In genomic region chr7:120201231-120201744, GRCm38 (mm10) we compare ENCODE assay signal across 9 mouse cellular contexts. TPM values are rescaled to one million over a fixed set of nuclear protein-coding genes. Genes with fewer than 3 reads are reported as not detected.
A peak's percentile ranks its signal among the peaks of the same experiment; 100 is the strongest.
DNase-seq lines count a peak whose midpoint lies in the region; ATAC-seq and TF ChIP-seq lines count a peak whose summit lies in the region.
"Had no signal": no experiment of that assay in that cellular context is flagged by ENCODE, and none has a peak within 500 bp of the region (broad histone marks: within the 10 kb centered on the region; RNA-seq: fewer than 3 reads in every experiment).

No protein-coding gene starts in this region.

- 1% methylated on average over 13 of the region's 14 CpGs for WGBS in large intestine, adult 2 months
- 2% methylated on average over 14 of the region's 14 CpGs for WGBS in midbrain, embryonic 14.5 days

- peak overlapping the region; percentile 53 to 63; a peak in 3 of 4 replicates for H3K4me3 ChIP-seq in ES-E14 (ENCODE audit: insufficient read depth in 1 of 2, low read depth in 1 of 2, low read length in 2 of 2, poor library complexity in 1 of 2, severe bottlenecking in 1 of 2)
- H3K4me3 ChIP-seq in midbrain, embryonic 14.5 days (replicated peaks; ENCODE audit: low read depth, low read length), result peak overlapping the region; percentile 27

- H3K4me2 ChIP-seq in midbrain, embryonic 14.5 days (ENCODE audit: low read length), result peak overlapping the region; percentile 53

- no peak for TF ChIP-seq POLR2A in brain, embryonic 14.5 days (IDR thresholded peaks at IDR 0.05; ENCODE audit: borderline replicate concordance, extremely low read depth, insufficient read depth, insufficient read length, poor library complexity, severe bottlenecking)

- H3K9ac ChIP-seq in ES-E14 (ENCODE audit: insufficient read depth, low read depth, low read length, poor library complexity, severe bottlenecking), result no peak overlapping the region
- peak overlapping the region; percentile 43; the same call in 1 of the 2 replicates for H3K9ac ChIP-seq in midbrain, embryonic 14.5 days (replicated peaks; ENCODE audit: low read length)
- H3K9ac ChIP-seq: liver, embryonic 14.5 days had no signal

- no peak overlapping the region for H3K27ac ChIP-seq in ES-E14 (ENCODE audit: insufficient read depth, low read depth, low read length, poor library complexity, severe bottlenecking)
- no peak overlapping the region for H3K27ac ChIP-seq in midbrain, embryonic 14.5 days (replicated peaks; ENCODE audit: low read depth, low read length)
- H3K27ac ChIP-seq: liver, embryonic 14.5 days had no signal

- DNase-seq in ES-E14 (ENCODE audit: low read depth, low spot score), result no peak
- peak; percentile 36 for DNase-seq in brain, embryonic 14.5 days (ENCODE audit: low read depth)
- DNase-seq in heart, postnatal 4 days, result peak; percentile 16
- peak; percentile 28 for DNase-seq in large intestine, adult 2 months (ENCODE audit: low read depth, low spot score)
- DNase-seq in midbrain, embryonic 14.5 days, result peak; percentile 26
- no peak for DNase-seq in spleen, postnatal 36 days (ENCODE audit: low spot score in 2 of 2)
- no peak for DNase-seq in urinary bladder, postnatal 4 days (ENCODE audit: low spot score in 2 of 2)
- DNase-seq in thymus, postnatal 25 days, result no peak

- H3K36me3 ChIP-seq in ES-E14 (ENCODE audit: control insufficient read depth, insufficient read depth, low read length, poor library complexity, severe bottlenecking), result no peaks in the 10 kb centered on the region
- H3K36me3 ChIP-seq in midbrain, embryonic 14.5 days (ENCODE audit: control insufficient read depth, insufficient read depth, low read length), result no peaks in the 10 kb centered on the region

- TF ChIP-seq CTCF in brain, embryonic 14.5 days (IDR thresholded peaks at IDR 0.05; ENCODE audit: borderline replicate concordance, extremely low read depth, insufficient read depth, insufficient read length), result no peak

- peaks cover 0 to 2% of the 10 kb centered on the region in 2 experiments; a peak in 1 of 4 replicates for H3K4me1 ChIP-seq in ES-E14 (ENCODE audit: control insufficient read depth in 2 of 2, insufficient read depth in 2 of 2, low read length in 2 of 2, poor library complexity in 1 of 2)
- no peaks in the 10 kb centered on the region for H3K4me1 ChIP-seq in midbrain, embryonic 14.5 days (ENCODE audit: control insufficient read depth, insufficient read depth, low read length)

- H3K27me3 ChIP-seq in midbrain, embryonic 14.5 days (ENCODE audit: control insufficient read depth, insufficient read depth, low read length), result peaks cover 16% of the 10 kb centered on the region

- H3K9me3 ChIP-seq in ES-E14 (ENCODE audit: control insufficient read depth, insufficient read depth, low read depth, low read length), result no peaks in the 10 kb centered on the region
- no peaks in the 10 kb centered on the region for H3K9me3 ChIP-seq in midbrain, embryonic 14.5 days (ENCODE audit: control insufficient read depth, low read length)

- in situ Hi-C loops in ES-E14 (cut with MboI; ENCODE audit: low sequenced_read_pairs in 2 of 2, unreplicated experiment in 2 of 2), result loop anchor here (10.0 to 25.0 kb wide), 2 partner anchors 356 to 364 kb away; no protein-coding TSS in a partner anchor

- ATAC-seq in midbrain, embryonic 14.5 days (ENCODE audit: low FRiP score, low TSS enrichment), result no peak

TF ChIP-seq in ES-E14, 5 proteins besides CTCF, POLR2A, EP300 and RAD21:
- no peak for TF ChIP-seq MAFK (IDR thresholded peaks at IDR 0.05; ENCODE audit: insufficient read depth, low read depth, low read length)
- no peak for TF ChIP-seq ZC3H11A (IDR thresholded peaks at IDR 0.05; ENCODE audit: borderline replicate concordance, low read depth, low read length)
- TF ChIP-seq ZNF384 (IDR thresholded peaks at IDR 0.05; ENCODE audit: low read depth, low read length), result no peak
- TF ChIP-seq CHD2 (IDR thresholded peaks at IDR 0.05; ENCODE audit: low read depth, low read length), result no peak
- no peak for TF ChIP-seq HCFC1 (IDR thresholded peaks at IDR 0.05; ENCODE audit: borderline replicate concordance, insufficient read depth, low read length)
TF ChIP-seq in ES-E14: peak in this region for 0.

RNA-seq across cellular contexts. Expression of gene Crym, which starts 0.6 kb away (rescaled TPM):
- total RNA-seq in ES-E14 (2012; rRNA removed), result 3.6 and 3.7 TPM in 2 replicates
- polyA plus RNA-seq in brain, embryonic 14.5 days (2012; rRNA removed), result 15.6 and 20.1 TPM in 2 replicates
- total RNA-seq in heart, postnatal 4 days (2021), result under 1 TPM; 0.45 to 0.63 TPM
- polyA plus RNA-seq in large intestine, adult 2 months (2012; rRNA removed), result 1.8 and 2.8 TPM in 2 replicates
- polyA plus RNA-seq in midbrain, embryonic 14.5 days (2014; fragmentation: Nextera tagmentation; extraction: Ambion mirVana), result 28.6 and 30.3 TPM in 2 replicates

RNA-seq across cellular contexts. Expression of gene Abca14, which starts 2.5 kb away (rescaled TPM):
- 0.09 and 0.16 TPM in 2 replicates for total RNA-seq in ES-E14 (2012; rRNA removed)
- polyA plus RNA-seq in brain, embryonic 14.5 days (2012; rRNA removed), result 0.04 TPM in 1 of 2 replicates, not detected in the other
- under 1 TPM in 1 of 2 experiments, not detected in 1; 0.20 TPM for total RNA-seq in heart, postnatal 4 days (2021)
- 0.09 and 0.19 TPM in 2 replicates for polyA plus RNA-seq in large intestine, adult 2 months (2012; rRNA removed)
- polyA plus RNA-seq in midbrain, embryonic 14.5 days (2014; fragmentation: Nextera tagmentation; extraction: Ambion mirVana), result not detected in 2 replicates

RNA-seq across cellular contexts. Expression of gene Anks4b, which starts 27.6 kb away (rescaled TPM):
- 0.04 TPM in 1 of 2 replicates, not detected in the other for total RNA-seq in ES-E14 (2012; rRNA removed)
- not detected in 2 replicates for polyA plus RNA-seq in brain, embryonic 14.5 days (2012; rRNA removed)
- under 1 TPM; 0.11 to 0.12 TPM for total RNA-seq in heart, postnatal 4 days (2021)
- 19.0 and 30.9 TPM in 2 replicates for polyA plus RNA-seq in large intestine, adult 2 months (2012; rRNA removed)
- not detected in 2 replicates for polyA plus RNA-seq in midbrain, embryonic 14.5 days (2014; fragmentation: Nextera tagmentation; extraction: Ambion mirVana)

RNA-seq across cellular contexts. Expression of gene Zp2, which starts 56.2 kb away (rescaled TPM):
- 0.11 TPM in 1 of 2 replicates, not detected in the other for total RNA-seq in ES-E14 (2012; rRNA removed)
- polyA plus RNA-seq in brain, embryonic 14.5 days (2012; rRNA removed), result not detected in 2 replicates
- total RNA-seq in heart, postnatal 4 days (2021), result under 1 TPM; 0.11 to 0.36 TPM
- polyA plus RNA-seq in large intestine, adult 2 months (2012; rRNA removed), result 0.04 and 0.10 TPM in 2 replicates
- polyA plus RNA-seq in midbrain, embryonic 14.5 days (2014; fragmentation: Nextera tagmentation; extraction: Ambion mirVana), result not detected in 2 replicates
- polyA plus RNA-seq: liver, embryonic 14.5 days had no signal

Comparison
In these comparisons a context has a peak if more than half of its experiments do, and no peak if none do; other contexts are left out.
1. DNase-seq: peak in brain, embryonic 14.5 days (single experiment), heart, postnatal 4 days (single experiment), large intestine, adult 2 months (single experiment) and midbrain, embryonic 14.5 days (single experiment); none in ES-E14 (single experiment), spleen, postnatal 36 days (0 of 2), urinary bladder, postnatal 4 days (0 of 2) and thymus, postnatal 25 days (single experiment).
2. RNA of gene Anks4b, which starts 27.6 kb away (polyA plus RNA-seq): 19.0 to 30.9 TPM in large intestine, adult 2 months; not detected in brain, embryonic 14.5 days and not detected in midbrain, embryonic 14.5 days; every median in the first group is over 10 times any median in the second.